Mouse (Mus musculus) stomach, postnatal 0 days (tissue): ENCODE measurements around the gene Zbtb16. TPM values are rescaled to one million over a fixed set of nuclear protein-coding genes. Genes with fewer than 3 reads are reported as not detected.

Experiments used
- ATAC-seq: fragments of 200-750 bp; cut with Nextera tagmentation; 2 replicates; pipeline ENCODE4 v1.8.0; 2017; ENCODE audit not compliant: low FRiP score, low TSS enrichment
- DNase-seq: peaks from one replicate; pipeline ENCODE4 v3.0.0-alpha.2; 2016; ENCODE audit warnings: low spot score
- H3K27ac ChIP-seq: fragments of 300-500 bp; sonication (generic); replicated peaks from 2 replicates; pipeline ENCODE4 v1.5.1; 2014; ENCODE audit warnings: mild to moderate bottlenecking, control low read depth
- H3K27me3 ChIP-seq: fragments of 300-500 bp; sonication (generic); 2 replicates; pipeline ENCODE4 v1.6.1; 2014; ENCODE audit warnings: low read length; ENCODE audit not compliant: control insufficient read depth, insufficient read depth
- H3K36me3 ChIP-seq: fragments of 300-500 bp; sonication (generic); 2 replicates; pipeline ENCODE4 v1.6.1; 2014; ENCODE audit warnings: low read length, mixed read lengths; ENCODE audit not compliant: control insufficient read depth, insufficient read depth
- H3K4me1 ChIP-seq: fragments of 300-500 bp; sonication (generic); replicated peaks from 2 replicates; pipeline ENCODE4 v1.6.1; 2014; ENCODE audit warnings: antibody characterized with exemption; ENCODE audit not compliant: control insufficient read depth, insufficient read depth
- H3K4me2 ChIP-seq: fragments of 300-500 bp; sonication (generic); replicated peaks from 2 replicates; pipeline ENCODE4 v1.6.1; 2014; ENCODE audit warnings: low read depth, mild to moderate bottlenecking, control low read depth, moderate library complexity
- H3K4me3 ChIP-seq: fragments of 300-500 bp; sonication (generic); 2 replicates; pipeline ENCODE4 v1.5.1; 2014; ENCODE audit warnings: low read depth, low read length, control low read depth
- H3K9ac ChIP-seq: fragments of 300-500 bp; sonication (generic); 2 replicates; pipeline ENCODE4 v1.6.1; 2014; ENCODE audit warnings: mild to moderate bottlenecking, low read length, control low read depth, mixed read lengths
- H3K9me3 ChIP-seq: fragments of 300-500 bp; sonication (generic); 2 replicates; pipeline ENCODE4 v1.6.1; 2016; ENCODE audit warnings: low read length; ENCODE audit not compliant: control insufficient read depth
- CTCF ChIP-seq: IDR thresholded peaks from 2 replicates; pipeline ENCODE4 v1.5.1; 2016; ENCODE audit warnings: antibody characterized with exemption, low read depth, mild to moderate bottlenecking, moderate library complexity
- EP300 ChIP-seq: optimal IDR thresholded peaks from 2 replicates; pipeline ENCODE3; 2016; ENCODE audit warnings: antibody characterized with exemption
- WGBS: fragments of 180-500 bp; shearing (Covaris S2); extraction: QIAGEN DNeasy Blood & Tissue Kit; methylation state at CpG from one replicate; pipeline ENCODE4 v1.1.7; 2014; 5-methylcytosine and 5-hydroxymethylcytosine counted together
- polyA plus RNA-seq: library from polyadenylated mRNA; unstranded; fragments of >200 nt; fragmentation: Nextera tagmentation; extraction: Ambion mirVana; gene quantifications from 2 replicates; pipeline ENCODE4 v1.2.1, GENCODE M21; 2015

Zbtb16 gene
- polyA plus RNA-seq, 1 experiment from 2014 or later = 1.7 TPM

DNA sequence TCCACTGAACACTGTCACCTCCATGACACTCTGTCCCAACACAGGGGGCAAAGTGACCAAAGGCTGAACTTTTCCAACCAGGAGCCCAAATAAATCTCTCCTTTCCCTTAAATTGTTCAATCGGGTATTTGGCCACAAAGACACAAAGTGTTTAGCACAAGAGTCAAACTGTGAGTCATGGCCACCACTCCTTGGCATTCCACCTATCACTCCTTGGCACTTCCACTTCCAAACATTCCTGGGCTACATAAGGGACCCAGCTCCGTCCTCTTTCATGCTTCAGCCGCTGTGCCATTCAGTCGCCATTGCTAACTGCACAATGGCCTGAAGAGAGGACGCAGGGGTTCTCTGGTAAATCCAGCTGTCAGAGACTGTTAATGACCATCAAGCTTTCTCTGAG, 151.9 kb downstream of the Zbtb16 start:
- H3K27ac ChIP-seq = no peak overlapping the region
- ATAC-seq = no peak
- no peak overlapping the region for H3K9ac ChIP-seq
- no peak for DNase-seq
- TF ChIP-seq EP300 (no peak), CTCF (no peak)
- H3K4me2 ChIP-seq = no peak overlapping the region
- 86% methylated on average over 5 of the region's 5 CpGs for WGBS
- no peaks in the 10 kb centered on the region for H3K36me3 ChIP-seq
- no peaks in the 10 kb centered on the region for H3K9me3 ChIP-seq
- no peaks in the 10 kb centered on the region for H3K4me1 ChIP-seq
- no peak overlapping the region for H3K4me3 ChIP-seq
- no peaks in the 10 kb centered on the region for H3K27me3 ChIP-seq

DNA sequence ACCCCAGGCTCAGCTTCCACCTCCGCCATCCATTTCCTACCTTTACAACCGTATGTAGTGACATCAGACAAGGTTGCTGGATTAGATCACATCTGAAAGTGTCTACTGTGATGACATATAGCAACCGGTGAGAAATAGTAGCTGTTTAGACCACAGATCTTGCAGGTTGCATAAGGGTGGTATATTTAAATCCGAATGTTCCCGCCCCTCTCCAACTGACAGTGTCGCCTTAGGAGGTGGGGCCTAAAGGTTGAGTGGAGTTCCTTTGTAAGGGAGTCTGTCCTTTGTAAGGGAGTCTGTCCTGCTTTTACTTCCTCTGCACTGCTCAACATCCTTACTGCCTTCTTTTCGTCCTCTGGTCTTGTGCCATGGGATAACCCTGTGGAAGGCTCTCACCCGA, 154.8 kb downstream of the Zbtb16 start:
- no peak overlapping the region for H3K4me3 ChIP-seq
- H3K27me3 ChIP-seq = no peaks in the 10 kb centered on the region
- H3K27ac ChIP-seq = no peak overlapping the region
- H3K9me3 ChIP-seq = no peaks in the 10 kb centered on the region
- H3K9ac ChIP-seq = no peak overlapping the region
- no peaks in the 10 kb centered on the region; the same call in 1 of the 2 replicates for H3K36me3 ChIP-seq
- 93% methylated on average over 8 of the region's 8 CpGs for WGBS
- DNase-seq = no peak
- no peak overlapping the region for H3K4me2 ChIP-seq
- TF ChIP-seq EP300 (no peak), CTCF (no peak)
- no peak for ATAC-seq
- H3K4me1 ChIP-seq = no peaks in the 10 kb centered on the region

DNA sequence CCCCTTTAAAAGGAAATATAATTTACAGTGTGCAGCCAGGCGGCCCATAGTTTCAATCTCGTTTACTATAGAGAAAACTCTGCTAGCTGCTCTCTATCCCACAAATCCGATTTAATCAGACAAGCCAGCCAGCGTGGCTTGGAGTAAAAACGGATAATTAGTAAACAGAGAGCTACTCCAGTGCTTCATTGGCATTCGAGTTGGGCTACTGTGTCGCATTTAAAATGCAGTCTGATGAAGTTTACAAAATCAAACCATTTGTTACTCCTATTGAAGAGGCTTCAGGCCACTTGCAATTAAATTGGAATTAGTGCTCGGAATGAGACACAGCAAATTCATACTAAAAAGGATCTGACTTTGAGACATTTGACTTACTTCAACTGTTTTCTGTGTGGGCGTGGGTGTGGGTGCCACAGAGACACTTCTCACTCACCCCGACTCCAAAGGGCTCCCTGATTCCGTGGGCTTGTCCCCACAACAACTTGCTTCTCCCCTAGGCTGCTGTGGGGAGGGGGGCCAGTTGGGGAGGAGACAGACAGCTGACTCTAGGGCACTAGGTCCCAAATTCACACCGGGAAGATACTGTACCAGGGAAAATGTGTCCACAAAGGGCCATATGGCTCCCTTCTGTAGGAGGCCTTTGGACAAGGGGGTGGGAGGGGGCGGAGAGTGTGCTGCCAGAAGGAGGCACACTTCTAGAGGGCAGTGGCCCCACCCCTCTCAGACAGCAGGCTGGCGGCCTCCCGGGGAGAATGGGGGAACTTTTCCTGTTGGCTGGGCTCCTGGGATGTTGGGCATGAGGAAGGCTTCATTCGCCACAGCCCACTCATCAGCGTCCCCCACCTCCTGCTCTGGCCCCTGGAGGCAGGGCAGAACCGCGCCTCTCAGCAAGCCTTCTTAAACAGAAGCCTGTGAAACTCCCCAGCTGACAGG, 157.3 kb downstream of the Zbtb16 start:
- no peak overlapping the region for H3K4me2 ChIP-seq
- no peaks in the 10 kb centered on the region; the same call in 1 of the 2 replicates for H3K36me3 ChIP-seq
- ATAC-seq (peak; percentile 49; the same call in 1 of the 2 replicates), DNase-seq (peak; percentile 45)
- no peak overlapping the region for H3K4me3 ChIP-seq
- no peak overlapping the region for H3K9ac ChIP-seq
- H3K4me1 ChIP-seq = peaks cover 4% of the 10 kb centered on the region; the same call in 1 of the 2 replicates
- H3K27me3 ChIP-seq = no peaks in the 10 kb centered on the region
- no peaks in the 10 kb centered on the region for H3K9me3 ChIP-seq
- 35% methylated on average over 18 of the region's 19 CpGs for WGBS
- H3K27ac ChIP-seq = 0 out of 2 replicates have a peak overlapping the region, but pooled peaks have one; percentile 13
- TF ChIP-seq EP300 (no peak), CTCF (peak; percentile 49)

DNA sequence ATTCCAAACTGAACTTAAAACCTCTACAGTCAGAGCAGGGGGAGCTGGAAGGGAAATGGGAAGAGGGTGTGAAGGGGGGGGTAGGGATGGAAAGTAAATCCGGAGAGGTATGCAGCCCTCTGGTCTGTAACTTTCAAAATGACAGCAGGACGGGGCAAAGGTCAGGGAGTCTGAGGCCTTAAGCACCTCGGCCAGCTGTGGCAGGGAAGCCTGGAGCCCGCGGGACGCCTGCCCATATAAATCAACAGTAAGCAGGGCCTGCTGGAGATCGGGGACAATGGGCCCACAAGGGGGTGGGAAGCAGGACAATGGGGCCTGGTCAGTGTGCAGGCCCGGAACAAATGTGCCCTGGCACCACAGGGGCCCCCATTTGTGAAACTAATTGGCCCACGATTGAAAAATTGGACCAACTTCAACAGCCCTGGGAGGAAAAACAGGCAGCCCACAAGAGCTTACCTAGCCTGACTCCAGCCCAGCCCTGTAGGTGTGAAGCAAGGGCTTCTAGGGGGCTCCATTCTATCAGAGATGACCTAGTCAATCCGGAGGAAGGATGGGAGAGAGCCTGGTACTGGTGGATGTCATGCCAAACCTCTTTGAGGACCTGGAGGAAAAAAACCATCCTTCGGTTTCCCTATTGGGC, 160.8 kb downstream of the Zbtb16 start:
- Histone ChIP-seq H3K27me3 (no peaks in the 10 kb centered on the region), H3K9me3 (no peaks in the 10 kb centered on the region), H3K4me2 (no peak overlapping the region), H3K9ac (no peak overlapping the region), H3K4me3 (no peak overlapping the region), H3K4me1 (peaks cover 4% of the 10 kb centered on the region; the same call in 1 of the 2 replicates), H3K27ac (no peak overlapping the region), H3K36me3 (no peaks in the 10 kb centered on the region; the same call in 1 of the 2 replicates)
- TF ChIP-seq CTCF (no peak), EP300 (no peak)
- WGBS = 40% methylated on average over 11 of the region's 11 CpGs
- ATAC-seq = peak; percentile 34; the same call in 1 of the 2 replicates
- no peak for DNase-seq

DNA sequence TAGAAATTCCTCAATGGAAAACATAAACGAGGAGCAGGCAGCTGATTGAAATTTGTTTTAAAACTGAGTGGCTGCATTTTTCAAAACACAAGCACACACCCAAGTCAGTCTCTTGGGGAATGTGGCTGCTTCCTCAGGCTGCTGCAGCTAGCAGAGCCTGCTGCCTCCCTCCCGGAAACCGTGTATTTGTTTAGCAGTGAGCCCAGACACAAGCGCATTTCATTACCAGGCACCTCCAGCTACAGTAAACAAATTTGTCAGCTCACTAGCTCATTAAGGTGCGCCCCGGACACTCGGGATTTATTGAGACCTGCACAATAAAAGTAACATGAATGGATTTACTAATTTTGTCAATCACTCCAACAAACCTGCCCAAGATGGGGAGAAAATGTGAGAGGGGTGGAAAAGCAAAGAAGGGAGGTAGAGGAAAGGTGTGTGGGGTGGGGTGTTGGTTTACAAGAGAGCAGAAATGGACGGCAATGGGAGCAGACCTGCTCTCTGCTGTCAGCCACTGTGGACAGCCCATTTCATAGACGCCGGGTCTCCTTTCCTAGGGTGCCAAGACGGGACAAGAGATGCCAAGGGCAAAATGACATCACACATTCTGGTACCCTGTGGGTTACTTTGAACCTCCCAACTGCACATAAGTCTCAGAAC, 161.5 kb downstream of the Zbtb16 start:
- no peaks in the 10 kb centered on the region for H3K27me3 ChIP-seq
- no peak overlapping the region for H3K27ac ChIP-seq
- DNase-seq (peak; percentile 54), ATAC-seq (peak; percentile 70; the same call in 1 of the 2 replicates)
- H3K4me3 ChIP-seq = no peak overlapping the region
- H3K36me3 ChIP-seq = no peaks in the 10 kb centered on the region; the same call in 1 of the 2 replicates
- H3K4me2 ChIP-seq = no peak overlapping the region
- WGBS = 15% methylated on average over 11 of the region's 11 CpGs
- H3K4me1 ChIP-seq = peaks cover 4% of the 10 kb centered on the region; the same call in 1 of the 2 replicates
- TF ChIP-seq CTCF = no peak
- TF ChIP-seq EP300 = no peak
- 0 out of 2 replicates have a peak overlapping the region, but pooled peaks have one; percentile 18 for H3K9ac ChIP-seq
- H3K9me3 ChIP-seq = no peaks in the 10 kb centered on the region
